Mouse (Mus musculus): ENCODE results near the gene Pcca.
"Not testable (repeated sequence)": the region's sequence is repeated elsewhere in the genome, so short reads cannot be mapped to it uniquely, and the experiment has no call there.

Gene Pcca

GRCm38 (mm10) chr14:122560893-122561452 is 26.8 kb downstream of the Pcca start:
- not testable (repeated sequence) for DNase-seq (ENCODE audit: low spot score)

DNA sequence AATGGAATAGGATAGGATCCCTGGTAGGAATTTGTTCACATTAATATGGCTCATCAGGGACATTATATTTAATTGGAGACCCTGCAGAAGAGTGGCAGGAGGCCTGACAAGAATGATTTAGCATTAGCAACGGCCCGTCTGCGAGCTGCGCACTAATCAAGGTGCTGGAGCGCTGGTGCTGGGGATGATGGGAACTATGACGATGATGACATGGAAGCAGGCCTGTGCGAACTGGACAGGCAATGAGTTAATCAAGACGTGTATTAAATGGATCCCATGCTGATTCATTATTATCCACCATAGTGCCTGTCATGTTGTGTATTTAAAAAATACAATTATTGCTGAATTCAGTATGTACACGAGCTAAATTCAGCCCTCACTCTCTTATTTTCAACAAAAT is 36.7 kb downstream of the Pcca start:
- no peak for DNase-seq (ENCODE audit: low spot score)

DNA sequence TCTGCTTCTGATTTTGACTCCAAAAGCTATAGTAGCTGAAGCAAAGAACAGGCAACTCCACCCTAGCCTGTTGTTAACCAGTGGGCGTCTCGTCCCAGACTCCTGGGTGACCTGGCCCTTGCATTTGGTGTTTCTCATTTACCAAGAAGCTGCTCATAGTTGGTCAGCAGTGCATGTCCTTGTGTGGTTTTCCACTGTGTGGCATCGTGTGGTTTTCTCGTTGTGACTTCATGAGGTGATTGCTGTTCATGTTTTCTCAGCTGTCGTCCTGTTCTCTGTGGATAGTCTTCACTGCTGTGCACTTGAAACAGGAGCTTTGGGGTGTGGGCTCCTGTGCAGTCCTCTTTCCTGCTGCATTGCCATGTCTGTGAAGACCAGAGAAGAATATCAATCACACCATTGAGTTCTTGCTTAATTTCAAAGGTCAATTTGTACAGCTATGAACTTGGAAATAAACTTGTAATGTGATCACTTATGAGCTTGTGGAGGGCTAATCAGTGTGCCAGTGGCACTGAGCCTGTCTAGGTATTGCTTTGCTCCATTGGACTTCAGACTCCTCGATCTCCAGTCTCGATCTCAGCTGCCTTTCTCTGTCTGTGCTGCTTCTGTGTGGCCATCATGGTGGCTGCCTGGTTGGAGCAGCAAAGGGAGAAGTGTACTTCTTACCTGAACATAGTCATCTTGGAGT is 40.1 kb downstream of the Pcca start:
- no peak for DNase-seq (ENCODE audit: low spot score)

DNA sequence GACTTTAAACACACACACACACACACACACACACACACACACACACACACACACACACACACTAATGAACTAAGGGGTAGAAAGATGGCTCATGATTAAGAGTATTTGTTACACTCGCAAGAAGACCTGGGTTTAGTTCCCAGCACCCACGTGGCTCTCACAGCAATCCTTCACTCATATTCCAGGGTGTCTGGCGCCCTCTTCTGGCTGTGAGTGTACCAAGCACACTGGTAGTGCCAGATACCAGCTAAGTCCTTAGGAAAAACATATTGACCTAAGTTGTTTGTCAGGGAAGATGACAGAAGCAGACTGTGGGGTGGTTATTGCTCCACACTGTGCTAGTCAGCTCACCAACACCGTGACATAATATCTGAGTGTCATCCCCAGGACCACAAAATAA is 43.7 kb downstream of the Pcca start:
- no peak for DNase-seq (ENCODE audit: low spot score)

DNA sequence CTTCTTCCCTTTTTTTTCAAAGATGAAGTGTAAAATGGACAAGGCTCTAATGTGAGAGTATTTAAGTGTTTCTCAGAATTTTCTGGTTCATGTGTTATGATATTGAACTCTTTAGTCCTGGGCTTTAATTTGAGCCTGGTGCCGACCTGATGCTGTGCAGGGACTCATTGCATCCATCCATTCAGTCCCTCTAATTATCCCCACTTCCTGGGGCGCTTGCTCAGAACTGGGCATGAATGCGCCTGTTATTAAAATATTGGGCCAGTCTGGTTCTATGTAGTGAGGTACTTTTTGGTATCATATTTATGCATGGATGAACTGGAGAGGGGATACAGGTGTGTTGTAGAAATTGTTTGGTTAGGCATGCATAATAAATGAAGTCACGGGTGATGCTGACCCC is 47.9 kb downstream of the Pcca start:
- DNase-seq (ENCODE audit: low spot score), result no peak

GRCm38 (mm10) chr14:122582491-122583077 is 48.5 kb downstream of the Pcca start:
- no peak for DNase-seq (ENCODE audit: low spot score)

DNA sequence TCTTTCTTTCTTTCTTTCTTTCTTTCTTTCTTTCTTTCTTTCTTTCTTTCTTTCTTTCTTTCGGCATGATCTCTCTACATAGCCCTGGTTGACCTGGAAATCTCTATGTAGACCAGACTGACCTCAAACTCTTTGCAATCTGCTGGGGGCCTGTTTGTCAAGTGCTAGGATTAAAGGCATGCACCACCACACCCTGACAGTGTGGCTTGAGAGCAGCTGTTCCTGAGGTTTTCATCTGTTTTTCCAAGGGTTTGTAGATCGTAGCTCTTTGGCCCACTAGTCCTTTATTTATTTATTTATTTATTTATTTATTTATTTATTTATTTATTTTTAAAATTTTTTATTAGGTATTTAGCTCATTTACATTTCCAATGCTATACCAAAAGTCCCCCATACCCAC is 50.0 kb downstream of the Pcca start:
- not testable (repeated sequence) for DNase-seq (ENCODE audit: low spot score)

DNA sequence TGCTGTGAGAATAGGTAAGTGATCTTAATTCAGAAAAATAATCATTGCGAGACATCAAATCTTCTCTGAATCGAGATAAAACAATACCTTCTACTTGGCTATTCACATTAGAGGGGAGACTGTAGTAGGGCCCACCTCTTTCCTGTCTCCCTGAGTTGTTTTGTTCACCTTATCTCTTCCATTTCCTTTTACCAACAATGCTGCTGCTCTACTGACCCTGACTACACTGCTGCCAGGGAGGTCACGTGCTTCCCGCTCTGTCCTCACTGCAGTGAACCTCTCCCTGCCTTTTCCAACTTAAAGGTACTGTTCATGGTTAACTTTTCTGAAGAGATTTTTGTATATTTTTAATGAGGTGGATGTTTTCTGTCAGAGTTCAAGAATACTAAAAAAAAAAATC is 52.8 kb downstream of the Pcca start:
- DNase-seq (ENCODE audit: low spot score), result no peak

GRCm38 (mm10) chr14:122597534-122597933 is 63.4 kb downstream of the Pcca start:
- no peak for DNase-seq (ENCODE audit: low spot score)

DNA sequence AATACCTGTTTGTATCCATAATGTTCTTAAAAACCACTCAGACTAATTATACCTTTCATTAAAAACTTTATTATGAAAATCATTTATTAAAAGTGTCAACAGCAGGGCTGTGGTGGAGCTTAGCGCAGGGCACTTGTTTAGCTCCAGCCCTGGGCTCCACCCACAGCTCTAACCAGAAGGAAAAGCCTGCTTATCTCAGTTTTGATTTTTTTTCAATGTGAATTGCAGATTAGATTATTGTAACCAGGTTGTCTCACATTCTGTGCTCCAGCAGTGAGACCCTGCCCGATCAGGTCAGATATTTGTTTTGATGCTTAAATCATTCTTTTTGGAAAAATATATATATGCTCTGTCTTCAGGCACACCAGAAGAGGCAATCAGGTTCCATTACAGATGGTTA is 64.7 kb downstream of the Pcca start:
- no peak for DNase-seq (ENCODE audit: low spot score)

GRCm38 (mm10) chr14:122599839-122600238 is 65.7 kb downstream of the Pcca start:
- DNase-seq (ENCODE audit: low spot score), result no peak

DNA sequence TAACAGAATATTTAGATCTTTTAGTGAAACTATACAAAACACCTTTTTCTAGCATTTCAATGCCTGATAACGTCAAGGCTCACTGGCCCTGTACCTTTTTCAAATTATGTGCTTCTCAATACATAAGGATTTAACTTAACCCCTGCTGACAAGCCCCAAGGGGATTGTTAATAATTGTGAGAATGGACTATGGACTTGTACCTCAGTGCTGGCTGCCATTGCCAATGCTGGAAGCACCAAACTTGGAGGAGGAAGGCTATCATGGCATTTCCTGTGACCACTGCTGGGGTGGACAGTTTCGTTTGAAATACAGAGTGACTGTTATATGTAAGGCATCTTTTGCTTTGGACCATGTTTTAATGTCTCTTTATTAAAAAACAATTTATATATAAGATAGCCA is 68.6 kb downstream of the Pcca start:
- DNase-seq (ENCODE audit: low spot score), result no peak

- no peak for DNase-seq (ENCODE audit: low spot score)
Observed at GRCm38 (mm10) chr14:122606499-122606898, 72.4 kb downstream of the Pcca start.

GRCm38 (mm10) chr14:122607456-122607855 is 73.3 kb downstream of the Pcca start:
- no peak for DNase-seq (ENCODE audit: low spot score)

DNA sequence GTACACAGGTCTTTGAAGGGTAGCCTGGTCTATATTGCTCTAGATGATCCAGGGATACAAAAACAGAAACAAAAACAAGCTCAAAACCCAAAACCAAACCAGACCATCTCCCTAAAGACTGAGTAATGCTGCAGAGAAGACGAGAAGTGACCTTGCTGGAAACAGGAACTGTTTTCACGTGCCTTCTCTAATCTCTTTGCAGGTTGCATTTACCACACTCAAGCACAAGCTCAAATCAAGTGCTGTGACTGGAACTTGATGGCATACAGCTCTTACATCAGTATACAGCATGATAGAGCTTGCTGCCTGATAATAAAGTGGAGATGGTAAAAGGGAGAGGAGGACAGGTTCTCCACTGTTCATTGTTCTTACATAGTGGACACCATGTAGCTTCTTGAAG is 74.2 kb downstream of the Pcca start:
- DNase-seq (ENCODE audit: low spot score), result no peak

- no peak for DNase-seq (ENCODE audit: low spot score)
Observed at GRCm38 (mm10) chr14:122611035-122611434, 76.9 kb downstream of the Pcca start.

GRCm38 (mm10) chr14:122612317-122612716 is 78.2 kb downstream of the Pcca start:
- no peak for DNase-seq (ENCODE audit: low spot score)

DNA sequence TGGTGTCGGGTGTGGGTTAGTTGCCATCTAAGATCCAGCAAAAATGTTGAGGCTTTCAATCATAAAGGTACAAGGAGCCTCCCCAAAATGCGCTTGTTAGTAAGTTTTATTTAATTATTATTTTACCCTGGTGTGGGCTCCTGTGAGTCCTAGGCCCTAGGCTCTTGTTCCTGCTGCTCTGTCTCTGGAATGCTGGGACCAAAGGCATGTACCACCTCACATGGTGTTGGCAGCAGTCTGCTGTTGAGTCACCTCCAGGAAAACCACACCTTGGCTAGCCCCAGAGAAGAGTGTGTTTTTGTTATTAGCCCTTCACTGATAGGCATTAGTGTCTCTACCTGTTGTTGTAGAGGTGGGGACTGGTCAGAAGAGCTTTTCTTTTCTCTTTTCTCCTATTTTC is 83.5 kb downstream of the Pcca start:
- no peak for DNase-seq (ENCODE audit: low spot score)

GRCm38 (mm10) chr14:122633416-122633815 is 99.3 kb downstream of the Pcca start:
- no peak for DNase-seq (ENCODE audit: low spot score)

DNA sequence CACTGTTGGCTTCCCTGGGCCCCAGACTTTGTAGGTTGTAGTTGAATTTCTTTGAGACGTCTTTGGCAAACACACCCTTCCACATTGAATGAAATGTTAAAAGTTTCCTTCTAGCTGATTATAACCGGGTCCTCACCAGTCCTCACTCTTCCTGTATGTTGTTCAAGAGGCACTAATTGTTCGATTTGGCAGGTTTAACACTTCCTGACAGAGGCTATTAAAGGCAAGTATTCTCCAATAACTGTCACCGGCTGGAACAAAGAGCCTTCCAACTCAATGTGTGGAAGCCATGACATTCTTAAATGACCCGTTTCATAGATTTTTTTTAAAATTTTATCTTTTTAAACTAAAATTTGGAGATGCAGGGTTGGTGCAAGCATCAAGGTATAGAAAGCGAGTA is 102.5 kb downstream of the Pcca start:
- DNase-seq (ENCODE audit: low spot score), result no peak

DNA sequence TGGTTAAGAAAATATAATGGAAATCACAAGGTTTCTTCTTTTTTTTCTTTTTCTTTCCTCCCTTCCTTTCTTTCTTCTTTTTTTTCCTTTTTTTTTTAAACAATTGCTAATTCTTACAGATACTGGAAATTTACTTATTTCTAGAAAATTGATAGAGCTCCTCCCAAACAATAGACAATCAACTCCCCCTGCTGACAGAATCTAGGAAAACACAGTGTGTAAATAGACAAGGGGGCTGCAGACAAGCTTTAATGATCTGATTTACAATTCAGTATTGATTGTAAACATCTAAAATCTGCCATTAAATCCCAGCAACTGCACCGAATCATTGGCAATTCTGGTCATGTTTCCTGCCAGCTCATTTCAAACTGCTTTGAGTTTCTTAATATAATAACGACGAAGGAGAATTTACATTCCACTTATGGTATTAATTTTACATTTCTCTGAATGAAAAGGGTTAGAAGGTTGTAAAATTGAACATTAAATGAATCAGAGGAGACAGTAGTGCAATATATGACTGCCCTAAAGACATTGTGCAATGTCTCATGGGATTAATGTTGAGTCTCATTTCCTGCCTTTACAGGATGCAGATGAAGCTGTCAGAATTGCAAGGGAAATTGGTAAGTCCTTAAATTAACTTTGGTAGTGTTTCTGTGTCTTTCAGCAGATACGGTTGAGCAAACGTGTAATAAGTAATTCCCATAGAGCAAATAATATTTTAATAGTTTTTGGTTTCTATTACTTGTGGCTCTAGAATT is 103.9 kb downstream of the Pcca start:
- DNase-seq (ENCODE audit: low spot score), result no peak

GRCm38 (mm10) chr14:122639168-122639720 is 105.1 kb downstream of the Pcca start:
- DNase-seq (ENCODE audit: low spot score), result no peak

GRCm38 (mm10) chr14:122642432-122642831 is 108.3 kb downstream of the Pcca start:
- DNase-seq (ENCODE audit: low spot score), result no peak
